Mouse (Mus musculus) cerebellum, adult 9-11 months (tissue): ENCODE results near the gene Skp1a.

Experiments
- DNase-seq: peaks from one replicate; pipeline ENCODE4 v3.0.0; 2022

Skp1a gene

DNA sequence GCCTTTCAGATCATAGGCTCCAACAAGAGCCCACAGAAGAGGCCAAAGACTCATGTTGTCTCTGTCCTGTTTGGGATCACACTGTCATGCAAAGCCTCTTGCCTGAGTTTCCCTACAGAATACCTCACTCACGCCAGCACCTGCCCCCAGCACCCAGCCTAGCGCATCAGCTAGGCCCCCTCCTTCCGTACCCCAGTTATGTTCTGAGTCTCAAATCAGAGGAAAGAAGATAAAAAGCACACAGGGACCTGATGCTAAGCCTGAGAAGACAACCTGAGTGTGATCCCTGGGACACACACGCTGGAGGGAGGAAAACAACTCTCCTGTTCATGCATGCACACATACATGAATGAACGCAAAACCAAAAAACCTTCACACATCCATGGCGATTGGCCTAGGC lies 47.2 kb downstream of the Skp1a start:
- no peak for DNase-seq

DNA sequence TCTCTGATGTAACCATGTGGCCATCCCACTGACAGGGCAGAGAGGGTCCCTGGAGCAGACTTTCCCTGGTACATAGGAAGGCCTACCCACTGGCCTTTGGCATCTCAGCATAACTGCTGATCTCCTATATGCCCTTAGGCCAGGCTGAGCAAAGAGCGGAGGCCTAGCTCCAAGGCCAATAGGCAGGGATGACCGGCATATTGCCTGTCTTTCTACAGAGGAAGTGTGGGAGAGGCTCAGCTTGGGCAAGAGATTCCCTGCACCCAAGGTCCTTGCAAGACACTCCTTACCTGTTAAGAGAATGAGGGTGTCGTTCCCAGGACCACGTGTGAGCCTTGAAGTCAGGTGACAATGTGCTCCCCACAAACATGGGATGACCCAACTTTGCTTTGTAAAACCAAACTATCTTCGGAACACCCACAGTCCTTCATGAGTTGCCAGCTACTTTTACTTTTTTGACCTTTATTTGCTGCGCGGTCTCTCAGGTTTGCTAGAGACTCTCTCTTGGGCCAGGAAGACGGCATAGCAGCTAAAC lies 47.9 kb downstream of the Skp1a start:
- no peak for DNase-seq

DNA sequence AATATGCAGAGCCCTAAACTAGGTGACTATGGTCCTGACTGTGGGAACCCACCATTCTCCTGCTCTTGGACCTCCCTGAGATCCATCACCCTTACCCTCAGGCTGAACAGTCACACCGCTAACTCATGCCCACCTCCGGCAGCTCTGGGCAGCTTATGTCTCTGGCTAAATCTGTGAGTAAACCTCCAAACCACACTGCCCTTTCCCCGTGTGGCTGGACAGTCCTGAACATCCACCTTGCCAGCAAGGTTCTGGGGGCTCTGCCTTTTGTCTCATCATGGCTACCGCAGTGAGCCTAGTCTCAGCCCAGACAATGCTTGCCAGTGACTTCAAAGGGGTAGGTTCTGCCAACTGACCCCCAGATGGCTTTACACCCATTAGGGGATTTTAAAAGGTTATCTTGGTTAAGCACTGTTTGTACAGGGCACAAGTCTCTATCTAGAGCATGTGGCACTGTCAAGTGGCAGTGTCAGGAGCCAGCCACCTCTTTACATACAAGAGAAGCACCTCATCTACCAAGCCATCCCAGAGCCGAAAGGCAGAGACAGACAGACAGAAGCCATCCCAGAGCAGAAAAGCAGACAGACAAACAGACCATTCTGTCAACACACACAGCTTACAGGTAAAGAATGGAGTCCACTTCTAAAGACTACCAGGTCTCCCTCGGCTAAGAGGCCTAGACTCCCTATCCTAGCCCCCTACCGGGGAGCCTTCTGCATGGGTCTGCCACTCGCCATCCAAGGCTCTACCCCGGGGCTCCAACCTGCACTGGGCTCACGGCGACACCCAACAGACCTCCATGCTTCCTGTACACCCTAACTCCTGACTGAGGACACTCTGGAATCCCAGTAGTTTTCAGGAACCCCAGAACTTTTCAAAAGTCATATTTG lies 49.0 kb downstream of the Skp1a start:
- no peak for DNase-seq

DNA sequence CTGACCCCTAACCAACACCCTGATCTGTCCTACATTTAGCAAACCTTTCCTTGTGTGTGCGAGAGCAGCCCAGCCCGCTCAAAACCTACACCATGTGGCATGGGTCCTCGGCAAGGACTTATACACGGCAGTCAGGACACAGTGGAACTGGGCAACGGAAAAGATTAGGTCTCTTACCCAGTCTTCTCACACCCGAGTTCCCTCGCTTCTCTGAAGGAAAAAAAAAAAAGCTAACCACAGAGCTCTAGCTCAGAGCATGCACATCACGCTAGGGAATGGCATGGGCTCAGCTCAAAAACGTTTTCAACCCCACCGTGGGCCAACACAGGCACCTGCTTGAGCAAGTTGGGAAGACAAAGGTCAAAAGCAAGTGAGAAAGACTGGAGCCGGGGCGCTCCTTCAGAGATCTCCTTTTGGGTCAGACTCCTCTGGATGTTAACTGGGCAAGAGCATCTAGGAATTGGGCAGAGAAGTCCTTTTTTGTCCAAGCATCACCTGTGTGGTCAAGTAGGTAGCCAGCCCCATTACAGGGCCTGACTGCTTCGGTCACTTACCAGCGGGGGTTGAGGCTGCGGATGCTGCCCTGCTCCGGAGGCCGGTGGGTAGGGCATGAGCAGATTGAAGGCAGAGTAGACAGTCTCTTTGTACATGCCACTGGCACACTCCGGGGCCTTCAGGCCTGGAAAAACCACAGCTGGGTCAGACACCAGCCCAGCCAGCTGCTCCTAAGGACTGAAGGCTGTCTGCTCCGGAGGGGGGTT lies 50.0 kb downstream of the Skp1a start:
- no peak for DNase-seq

DNA sequence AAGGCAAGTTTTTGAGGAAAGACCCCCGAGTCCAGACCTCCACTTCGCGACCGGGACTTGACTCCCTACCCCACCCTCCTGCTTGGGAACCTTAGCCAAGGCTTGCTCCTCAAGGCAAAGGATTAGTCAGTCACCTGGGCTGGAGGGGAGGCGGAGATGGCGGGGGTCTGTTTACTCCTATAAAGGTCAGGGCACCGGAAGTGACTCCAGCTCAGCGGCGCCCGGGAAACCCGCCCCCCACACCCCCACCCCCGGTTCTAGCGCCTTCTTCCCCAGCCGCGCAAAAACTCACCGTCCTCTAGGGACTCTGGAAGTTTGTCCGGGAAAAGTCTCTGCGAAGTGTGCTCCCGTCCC lies 50.6 kb downstream of the Skp1a start:
- no peak for DNase-seq

DNA sequence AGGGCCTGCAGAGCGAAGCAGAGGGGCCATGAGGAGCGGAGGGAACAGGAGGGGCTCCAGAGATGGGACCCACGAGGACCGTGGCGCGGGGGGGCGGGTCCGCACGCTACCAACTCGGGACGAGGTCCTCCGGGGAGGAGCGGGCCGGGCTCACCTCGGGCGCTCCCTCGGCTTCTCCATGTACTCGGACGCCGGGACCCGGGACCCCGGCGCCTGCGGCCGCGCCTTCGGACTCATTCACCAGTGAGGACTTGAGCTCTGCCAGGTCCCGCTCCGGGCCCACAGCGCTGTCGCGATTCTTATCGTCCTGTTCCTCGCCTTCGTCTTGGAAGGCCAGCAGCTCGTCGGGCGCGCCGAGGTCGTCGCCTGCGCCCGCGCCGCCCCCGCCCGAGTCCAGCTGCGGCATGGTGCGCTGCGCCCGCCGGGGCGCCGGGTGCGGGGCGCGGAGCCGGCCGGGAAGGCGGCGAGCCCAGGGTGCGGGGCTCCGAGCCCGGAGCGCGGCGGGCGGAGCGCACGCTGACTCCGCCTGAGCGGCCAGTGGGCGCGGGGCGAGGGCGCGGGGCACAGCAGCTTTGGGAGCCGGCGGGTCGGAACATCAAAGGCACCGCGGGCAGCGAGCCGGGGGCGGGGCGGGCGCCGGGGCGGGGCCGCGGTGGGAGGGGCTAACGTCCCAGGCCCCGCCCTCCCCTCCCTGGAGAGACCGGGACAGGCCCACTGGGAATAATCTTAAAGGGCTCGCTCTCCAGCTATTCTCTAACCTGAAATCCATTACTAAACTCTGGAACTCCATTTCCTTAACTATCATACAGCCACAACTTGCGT lies 51.2 kb downstream of the Skp1a start, which contains the start of gene Tcf7:
Tcf7 (minus strand) TSS at position 241 of the 822 bp plus-strand sequence.
- no peak for DNase-seq

DNA sequence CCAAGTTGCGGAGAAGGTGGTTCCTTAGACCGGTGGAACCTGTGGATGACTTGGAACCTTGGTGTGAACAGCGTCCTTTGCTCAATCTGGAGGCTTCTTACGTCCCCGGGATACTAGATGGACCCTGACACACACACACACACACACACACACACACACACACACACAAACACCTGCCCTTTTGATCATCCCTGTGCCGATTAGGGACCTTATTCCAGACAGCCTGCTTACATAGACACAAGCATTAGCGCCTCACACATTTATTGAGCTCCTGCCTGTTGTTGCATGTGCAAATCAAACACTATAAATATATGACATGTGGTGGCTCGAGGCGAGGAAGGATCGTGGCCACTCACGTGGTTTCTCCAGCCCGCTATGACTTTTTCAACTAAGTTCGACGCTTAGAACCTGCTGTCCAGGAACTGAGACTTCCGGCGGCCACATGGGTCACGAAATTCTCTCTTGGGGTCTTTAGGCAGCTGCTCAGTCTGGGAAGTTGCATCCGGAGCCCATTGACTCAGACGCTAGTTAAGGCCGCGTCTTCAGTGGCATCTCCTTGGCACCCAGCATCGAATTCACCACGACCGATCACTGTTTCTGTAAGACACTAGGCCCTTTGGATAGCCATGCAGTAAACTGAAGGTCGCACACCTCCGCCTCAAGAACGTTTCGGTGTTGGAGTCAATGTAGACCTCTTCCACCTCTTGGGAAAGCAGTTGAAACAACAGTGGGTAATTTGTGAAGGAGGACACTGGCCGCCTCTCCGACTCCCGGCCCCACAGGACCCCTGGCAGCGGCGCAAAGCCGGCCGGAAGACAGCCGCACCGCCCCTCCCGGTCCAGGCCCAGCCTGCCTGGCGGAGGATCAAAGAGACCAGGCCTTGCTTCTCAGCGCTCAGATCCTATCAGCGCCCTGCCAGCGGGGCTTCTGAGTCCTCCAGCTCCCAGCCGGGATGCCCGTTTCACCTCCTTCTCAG lies 52.1 kb downstream of the Skp1a start:
- DNase-seq, result no peak

DNA sequence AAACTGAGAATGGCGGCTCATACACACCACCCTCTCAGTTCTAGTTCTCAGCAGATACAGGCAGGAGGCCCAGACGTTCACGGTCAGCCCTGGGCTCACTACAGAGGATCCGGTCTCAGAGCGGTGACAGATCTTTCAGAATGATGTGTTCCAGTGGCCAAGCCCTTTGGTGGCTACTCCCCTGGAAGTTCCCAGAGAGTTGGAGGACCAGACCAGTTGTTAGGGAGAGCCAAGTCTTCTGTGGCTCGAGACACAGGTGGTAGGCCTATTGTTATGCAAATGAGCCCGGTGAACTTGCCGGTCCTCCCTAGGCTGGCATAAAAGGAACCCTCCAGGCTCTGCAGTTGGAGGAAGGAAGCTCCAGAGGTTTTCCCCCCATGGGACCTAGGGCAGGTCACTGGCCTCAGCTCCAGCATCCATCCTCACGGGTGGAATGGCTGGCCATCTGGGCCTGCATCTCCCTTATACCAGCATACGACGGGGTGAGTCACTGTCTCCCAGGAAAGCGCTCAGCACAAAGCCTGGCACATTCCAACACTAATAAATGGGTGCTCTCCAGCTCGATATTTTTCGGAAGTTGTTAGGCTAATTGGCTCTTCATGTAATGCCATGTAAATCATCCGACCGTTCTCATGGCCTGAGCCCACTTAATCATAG lies 54.6 kb downstream of the Skp1a start:
- DNase-seq, result no peak

DNA sequence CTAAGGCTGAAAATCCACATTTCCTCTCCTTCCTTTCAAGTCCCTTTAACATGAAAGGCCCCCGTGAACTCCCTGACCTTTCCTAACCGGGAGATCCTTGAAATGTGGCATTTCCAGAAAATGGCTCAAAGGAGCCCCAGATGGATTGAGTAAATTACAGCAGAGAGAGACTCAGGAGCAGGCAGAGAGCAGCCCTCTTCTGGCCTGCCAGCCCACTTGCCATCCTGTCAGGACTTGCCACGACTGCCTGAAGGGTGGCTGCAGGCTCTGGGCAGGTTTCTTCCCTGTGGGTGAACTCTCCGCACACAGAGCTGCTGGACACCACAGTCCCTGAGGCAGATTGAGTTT lies 55.1 kb downstream of the Skp1a start:
- no peak for DNase-seq

DNA sequence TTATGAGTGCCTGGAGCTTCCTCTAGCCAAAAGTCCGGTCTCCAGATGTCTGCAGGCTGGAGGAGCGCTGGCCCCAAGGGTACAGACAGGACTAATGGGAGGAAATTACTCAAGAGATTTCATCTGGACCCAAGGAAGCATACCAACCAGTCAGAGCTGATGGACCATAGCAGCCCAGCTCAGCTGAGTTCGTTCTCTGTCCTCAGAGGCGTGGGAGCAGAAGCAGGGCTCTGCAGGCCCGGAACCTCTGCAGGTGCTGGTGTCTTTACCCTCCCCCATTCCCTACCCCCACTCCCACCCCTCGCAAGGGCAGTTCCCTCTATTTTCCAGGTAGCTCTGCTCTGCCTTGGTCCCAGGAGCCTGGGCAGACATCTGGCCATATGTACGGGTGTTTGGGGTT lies 60.6 kb downstream of the Skp1a start:
- no peak for DNase-seq

DNA sequence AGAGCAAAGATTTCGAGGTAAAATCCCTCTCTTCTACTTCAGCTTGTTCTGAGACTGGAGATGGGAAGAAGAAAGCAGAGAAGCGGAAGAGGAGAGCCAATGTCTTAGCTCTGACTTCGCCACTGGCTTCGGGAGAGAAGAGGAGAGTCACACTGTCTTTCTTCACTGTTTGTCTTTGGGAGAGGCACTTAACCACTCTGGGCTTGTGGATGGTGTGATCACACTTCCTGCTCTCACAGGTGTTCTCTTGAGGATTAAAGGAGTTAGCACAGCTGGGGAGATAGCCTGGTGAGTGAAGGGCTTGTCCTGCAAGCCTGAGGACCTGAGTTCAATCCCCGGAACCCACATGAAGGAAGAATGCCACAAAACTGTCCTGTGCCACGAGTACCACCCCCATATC lies 61.1 kb downstream of the Skp1a start:
- no peak for DNase-seq

DNA sequence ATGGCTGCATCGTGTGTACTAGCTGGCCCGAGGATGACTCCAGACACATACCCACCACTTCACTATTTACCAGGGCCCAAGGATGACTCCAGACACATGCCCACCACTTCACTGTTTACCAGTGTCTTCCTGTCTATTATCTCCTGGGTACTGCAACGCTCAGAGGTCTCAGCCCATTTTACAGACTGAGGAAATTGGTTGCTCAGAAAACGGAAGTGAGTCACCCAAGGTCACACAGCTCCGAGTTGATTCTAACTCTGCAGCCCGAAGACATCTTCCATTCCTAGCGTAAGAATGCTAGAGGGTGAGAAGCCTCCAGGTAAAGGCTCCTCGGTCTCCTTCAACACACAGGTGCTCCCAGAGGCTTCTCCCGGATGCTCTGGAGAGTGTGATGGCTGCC lies 62.3 kb downstream of the Skp1a start:
- no peak for DNase-seq
